Mouse (Mus musculus) natural killer cell, adult 2 months (primary cell): Measurements from ENCODE around the gene Csrp2.
A peak's percentile ranks its signal among the peaks of the same experiment; 100 is the strongest.

Experiments
- DNase-seq, 2 experiments: peaks; one replicate each; pipeline ENCODE4 v3.0.0; 2022; ENCODE audit warnings: low spot score in 2 of 2

Gene Csrp2

GRCm38 (mm10) chr10:110931161-110931912 is 11.7 kb downstream of the Csrp2 start:
- no peak for DNase-seq

GRCm38 (mm10) chr10:110931913-110932560 is 12.4 kb downstream of the Csrp2 start:
- peak; percentile 7 to 35 for DNase-seq

- no peak for DNase-seq
Observed at GRCm38 (mm10) chr10:110933584-110933983, 14.0 kb downstream of the Csrp2 start.

GRCm38 (mm10) chr10:110935081-110935480 is 15.5 kb downstream of the Csrp2 start:
- DNase-seq = no peak

- no peak for DNase-seq
Observed at GRCm38 (mm10) chr10:110935669-110936068, 16.1 kb downstream of the Csrp2 start.

GRCm38 (mm10) chr10:110938361-110938760 is 18.8 kb downstream of the Csrp2 start:
- no peak for DNase-seq

- DNase-seq = no peak
Observed at GRCm38 (mm10) chr10:110938841-110939549, 19.4 kb downstream of the Csrp2 start.

GRCm38 (mm10) chr10:110939717-110940116 is 20.1 kb downstream of the Csrp2 start:
- DNase-seq = no peak

- DNase-seq = no peak
Observed at GRCm38 (mm10) chr10:110940740-110941398, 21.3 kb downstream of the Csrp2 start.

- no peak for DNase-seq
Observed at GRCm38 (mm10) chr10:110941968-110942367, 22.4 kb downstream of the Csrp2 start.

- no peak for DNase-seq
Observed at GRCm38 (mm10) chr10:110942806-110943205, 23.2 kb downstream of the Csrp2 start.

- no peak for DNase-seq
Observed at GRCm38 (mm10) chr10:110944175-110944574, 24.6 kb downstream of the Csrp2 start.

- no peak for DNase-seq
Observed at GRCm38 (mm10) chr10:110945966-110946365, 26.4 kb downstream of the Csrp2 start.

- no peak for DNase-seq
Observed at GRCm38 (mm10) chr10:110947574-110947973, 28.0 kb downstream of the Csrp2 start.

GRCm38 (mm10) chr10:110951112-110951511 is 31.5 kb downstream of the Csrp2 start:
- no peak for DNase-seq

- no peak for DNase-seq
Observed at GRCm38 (mm10) chr10:110951748-110952147, 32.2 kb downstream of the Csrp2 start.

- no peak for DNase-seq
Observed at GRCm38 (mm10) chr10:110952271-110952670, 32.7 kb downstream of the Csrp2 start.

- no peak for DNase-seq
Observed at GRCm38 (mm10) chr10:110952937-110953451, 33.4 kb downstream of the Csrp2 start.

GRCm38 (mm10) chr10:110958879-110959278 is 39.3 kb downstream of the Csrp2 start:
- DNase-seq = no peak

GRCm38 (mm10) chr10:110959781-110960180 is 40.2 kb downstream of the Csrp2 start:
- no peak for DNase-seq

- DNase-seq = no peak
Observed at GRCm38 (mm10) chr10:110960841-110961240, 41.3 kb downstream of the Csrp2 start.

- no peak for DNase-seq
Observed at GRCm38 (mm10) chr10:110962172-110962571, 42.6 kb downstream of the Csrp2 start.
